Mouse (Mus musculus) frontal cortex, postnatal 10 days (tissue): ENCODE measurements at regions not wholly inside any gene's neighbourhood (a gene's known extent, or its start where the extent isn't known, plus 50 kb on each side); places are given as distances from the start of the nearest gene placed in this dataset.

Source experiments
- DNase-seq, 2 experiments: peaks; one replicate each; pipeline ENCODE4 v3.0.0; 2022; ENCODE audit warnings: low spot score in 2 of 2, mixed read lengths in 1 of 2

DNA sequence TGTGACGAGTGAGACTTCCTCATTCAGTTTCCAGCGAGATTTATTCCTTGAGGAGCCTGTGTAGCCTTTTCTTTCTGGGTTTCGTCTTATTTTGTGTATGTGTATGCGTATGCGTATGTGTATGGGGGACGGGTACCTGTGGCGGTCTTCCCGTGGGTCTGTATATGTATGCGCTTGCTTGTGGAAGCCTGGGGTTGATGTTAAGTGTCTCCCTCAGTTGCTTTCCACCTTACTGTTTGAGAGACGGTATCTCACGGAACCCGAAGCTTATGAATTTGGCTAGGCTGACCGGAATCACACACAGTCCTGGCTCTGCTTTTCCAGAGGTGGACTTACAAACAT, 87.1 kb downstream of the Ankrd50 start:
- DNase-seq, result no peak

DNA sequence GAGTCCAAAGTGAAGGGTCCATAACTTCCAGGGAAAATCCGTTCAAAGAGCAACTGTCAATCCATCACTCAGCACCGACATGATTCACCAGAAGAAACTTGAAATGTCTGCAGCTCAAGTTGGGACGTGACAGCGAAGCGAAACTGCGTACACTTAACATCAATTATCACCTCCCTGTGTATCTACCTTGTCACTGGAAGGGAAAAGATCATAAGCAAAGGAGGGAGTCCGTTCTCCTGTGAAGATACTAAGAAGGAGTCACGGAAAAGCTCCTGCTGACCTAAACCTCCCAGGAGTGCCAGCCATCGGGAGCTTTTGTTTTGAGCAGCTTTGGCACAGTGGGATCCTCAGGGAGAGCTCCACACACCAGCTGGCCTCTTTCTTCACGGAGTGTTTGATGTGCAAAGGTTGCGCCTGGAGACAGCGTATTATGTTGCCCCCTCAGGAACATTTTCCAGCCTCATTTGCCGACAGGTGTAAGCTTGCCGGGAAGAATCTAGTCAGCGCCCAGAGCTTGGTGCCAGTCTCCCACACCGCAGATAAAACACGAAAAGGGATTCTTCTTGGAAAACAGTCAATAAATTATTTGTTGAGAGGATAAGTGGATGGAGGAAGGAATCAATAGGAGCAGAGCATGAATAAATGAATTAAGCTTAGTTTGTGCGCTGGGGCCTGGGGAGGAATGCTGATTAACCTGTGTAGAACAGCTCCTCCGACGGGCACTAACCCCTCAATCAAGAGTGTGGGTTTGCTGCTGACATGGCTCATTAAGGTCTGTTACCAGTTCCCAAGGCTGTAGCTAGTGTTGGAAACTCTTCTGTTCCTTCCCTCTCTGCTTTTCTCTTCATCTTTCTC, 87.7 kb downstream of the Ankrd50 start:
- no peak for DNase-seq

DNA sequence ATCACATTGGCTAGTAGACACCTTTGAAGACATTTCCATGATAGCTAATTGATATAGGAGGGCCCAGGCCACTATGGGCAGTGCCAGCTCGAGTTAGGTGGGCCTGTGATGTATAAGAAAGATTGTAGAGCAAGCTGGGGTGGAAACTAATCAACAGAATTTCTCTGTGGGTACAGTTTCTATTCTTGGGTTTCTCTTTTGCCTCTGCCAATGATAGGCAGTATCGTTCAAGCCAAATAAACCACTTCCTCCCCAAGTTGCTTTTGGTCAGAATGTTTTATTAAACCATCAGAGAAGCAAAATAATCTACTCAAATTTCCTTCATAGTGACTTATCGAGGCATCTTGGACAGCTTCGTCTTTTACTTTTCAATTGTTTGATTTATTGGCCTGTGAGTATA, 90.3 kb downstream of the Ankrd50 start:
- no peak for DNase-seq

DNA sequence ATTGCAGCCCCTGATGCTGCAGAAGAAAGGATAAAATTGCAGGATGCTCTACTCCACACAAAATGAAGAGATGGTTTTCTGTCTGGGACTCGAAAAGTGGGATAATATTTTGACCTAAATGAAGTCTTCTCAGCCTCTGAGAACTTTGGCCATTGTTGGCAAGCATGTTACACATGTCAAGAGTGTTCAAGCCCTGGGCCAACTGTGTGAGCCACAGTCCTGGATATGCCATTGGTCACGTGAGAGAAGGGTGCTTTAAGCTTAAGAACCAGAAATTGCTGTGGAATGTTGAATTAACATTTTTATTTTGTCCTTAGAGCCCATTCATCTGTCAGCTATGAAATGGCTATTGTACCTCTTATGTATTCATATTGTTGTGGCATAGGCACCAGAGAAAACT, 95.0 kb downstream of the Ankrd50 start:
- DNase-seq, result no peak

DNA sequence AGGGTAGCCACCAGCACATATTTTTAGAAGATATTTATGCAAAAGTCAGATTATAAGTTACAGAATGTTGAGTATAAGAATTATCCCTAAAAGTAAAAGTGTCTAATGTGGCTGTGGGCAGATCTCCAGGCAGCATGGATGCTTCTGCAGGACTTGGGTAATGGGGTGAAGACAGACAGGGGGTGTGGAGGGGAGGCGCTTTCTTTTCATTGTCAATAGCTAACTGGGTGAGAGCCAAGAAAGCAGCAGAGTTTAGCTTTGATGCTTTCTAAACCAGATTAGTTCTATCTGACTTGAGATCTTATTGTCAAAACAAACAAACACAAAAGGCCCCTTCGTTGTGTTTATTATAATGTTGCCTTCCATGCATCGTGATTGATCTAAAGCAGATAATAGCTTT, 95.7 kb downstream of the Ankrd50 start:
- DNase-seq, result no peak

DNA sequence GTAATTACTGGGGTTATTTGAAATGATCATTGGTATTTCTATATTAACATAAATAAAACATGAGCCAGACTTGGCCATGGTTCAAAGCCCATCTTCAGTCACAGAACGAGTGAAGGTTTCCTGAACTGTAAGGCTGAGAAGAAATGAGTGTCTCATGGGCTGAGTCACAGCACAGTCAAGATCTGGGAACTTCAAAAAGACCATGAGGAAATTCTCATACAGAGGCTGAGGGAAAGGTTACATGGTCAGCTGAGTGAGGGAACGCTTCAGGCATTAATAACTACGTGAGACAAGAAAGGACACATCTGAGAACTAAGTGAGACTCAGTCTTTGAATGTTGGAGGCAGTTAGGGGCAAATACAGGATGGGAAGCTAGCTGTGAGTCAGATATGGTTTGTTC, 101.9 kb downstream of the Ankrd50 start:
- DNase-seq, result no peak

DNA sequence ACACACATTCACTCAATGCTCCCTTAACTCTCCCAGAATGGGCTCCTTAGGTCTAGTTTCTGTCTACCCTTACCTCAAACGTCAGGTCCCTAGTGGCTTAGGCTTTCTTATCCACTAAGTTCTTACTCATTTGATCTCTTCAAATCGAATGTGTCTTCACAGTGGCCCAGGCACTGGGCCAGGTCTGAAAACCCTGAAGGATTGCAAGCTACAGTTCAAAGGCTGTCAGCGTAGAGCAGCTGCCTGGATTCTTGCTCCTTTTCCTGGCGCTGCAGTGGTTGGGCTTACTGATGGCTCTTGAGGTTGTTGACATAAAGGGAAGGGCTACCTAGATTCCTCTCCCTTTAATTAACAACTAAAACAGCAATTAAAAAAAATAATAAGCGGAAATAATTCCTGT, 103.0 kb downstream of the Ankrd50 start:
- DNase-seq, result no peak

DNA sequence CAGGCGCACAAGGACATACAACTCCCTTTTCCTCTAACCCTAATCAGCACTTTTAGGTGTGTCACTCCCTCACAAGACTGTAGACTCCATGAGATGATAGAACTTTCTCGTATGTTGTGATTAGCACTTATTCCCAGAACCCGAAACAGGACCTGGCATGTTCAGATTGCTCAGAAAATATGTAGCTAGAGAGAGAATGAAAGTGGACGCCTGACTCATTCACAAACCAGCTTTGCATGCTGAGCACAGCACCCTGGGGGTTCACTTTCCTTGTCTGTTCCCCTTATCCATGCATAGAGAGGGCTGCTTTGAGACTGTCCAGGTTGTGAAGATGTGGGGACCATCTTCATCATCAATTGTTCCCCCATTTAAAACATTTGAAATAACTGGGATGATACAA, 111.0 kb downstream of the Ankrd50 start:
- DNase-seq, result no peak

DNA sequence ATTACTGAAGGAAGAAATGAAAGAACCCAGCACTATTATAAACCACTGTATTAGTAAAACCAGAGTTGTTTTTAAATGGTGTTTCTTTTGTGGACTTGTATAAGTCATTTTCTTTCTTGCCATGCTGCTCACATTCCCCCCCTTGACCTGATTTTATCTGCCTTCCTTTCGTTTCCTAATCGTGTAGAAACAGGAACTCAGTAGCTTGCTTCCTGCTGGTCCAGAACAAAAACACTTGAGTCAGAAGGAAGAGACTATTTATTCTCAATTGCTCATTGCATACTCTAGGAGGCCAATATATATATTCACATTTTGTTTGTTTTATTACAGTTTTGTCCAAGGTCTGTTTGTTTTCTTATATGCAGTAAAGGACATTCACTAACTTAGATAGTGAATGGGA, 112.9 kb downstream of the Ankrd50 start:
- no peak for DNase-seq

DNA sequence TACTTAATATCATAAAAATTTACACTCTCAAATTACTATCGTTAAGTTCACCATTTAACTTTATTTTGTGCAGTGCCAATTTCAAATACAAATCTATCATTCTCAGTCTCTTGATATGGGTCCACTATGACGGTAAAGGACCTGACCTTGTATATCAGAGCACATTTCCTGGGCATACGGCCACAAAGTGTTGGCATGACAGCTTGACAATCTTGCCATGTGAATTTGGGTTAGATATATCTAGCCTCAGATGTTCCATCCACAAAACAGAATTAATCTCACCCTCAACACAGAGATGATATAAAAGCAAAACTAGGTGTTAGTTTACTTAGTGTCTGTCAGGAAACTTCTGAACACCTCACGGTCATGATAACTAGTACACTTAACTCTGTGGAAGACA, 120.8 kb downstream of the Ankrd50 start:
- DNase-seq, result no peak

DNA sequence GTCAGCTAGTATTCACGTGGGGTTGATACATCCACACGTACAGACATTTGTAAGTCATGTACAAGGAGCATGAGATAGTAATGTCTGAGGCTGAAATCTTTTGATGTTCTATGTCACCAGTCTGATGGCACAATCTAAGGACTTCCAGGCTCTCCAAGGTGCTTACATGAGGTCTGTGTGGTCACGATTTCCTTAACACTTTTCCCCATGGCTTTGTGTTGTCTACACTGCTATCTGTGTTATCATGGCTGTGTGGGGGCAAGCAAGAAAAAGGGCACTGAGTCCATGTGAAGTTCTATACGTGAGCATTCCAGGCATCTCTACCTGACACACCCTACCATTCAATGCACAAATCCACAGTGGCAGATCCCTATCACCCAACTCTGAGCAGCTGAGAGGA, 123.2 kb downstream of the Ankrd50 start:
- no peak for DNase-seq

DNA sequence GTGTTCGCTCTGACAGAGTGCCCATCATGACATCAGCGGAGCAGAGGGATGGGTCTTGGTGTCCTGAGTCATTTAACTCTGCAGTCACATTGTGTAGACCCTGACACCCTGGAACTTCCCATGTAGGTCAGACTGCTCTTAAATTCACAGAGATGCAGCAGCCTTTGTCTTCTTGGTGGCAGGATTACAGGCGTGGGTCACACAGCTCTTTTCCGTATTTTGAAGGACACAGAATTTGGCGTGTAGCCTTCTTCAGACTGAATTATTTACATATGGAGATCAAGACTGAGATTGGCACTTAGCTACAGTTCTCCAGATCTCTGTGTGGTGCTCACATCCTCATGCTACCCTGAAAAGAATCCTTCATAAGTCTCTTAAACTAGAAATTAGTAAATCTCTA, 123.7 kb downstream of the Ankrd50 start:
- no peak for DNase-seq

DNA sequence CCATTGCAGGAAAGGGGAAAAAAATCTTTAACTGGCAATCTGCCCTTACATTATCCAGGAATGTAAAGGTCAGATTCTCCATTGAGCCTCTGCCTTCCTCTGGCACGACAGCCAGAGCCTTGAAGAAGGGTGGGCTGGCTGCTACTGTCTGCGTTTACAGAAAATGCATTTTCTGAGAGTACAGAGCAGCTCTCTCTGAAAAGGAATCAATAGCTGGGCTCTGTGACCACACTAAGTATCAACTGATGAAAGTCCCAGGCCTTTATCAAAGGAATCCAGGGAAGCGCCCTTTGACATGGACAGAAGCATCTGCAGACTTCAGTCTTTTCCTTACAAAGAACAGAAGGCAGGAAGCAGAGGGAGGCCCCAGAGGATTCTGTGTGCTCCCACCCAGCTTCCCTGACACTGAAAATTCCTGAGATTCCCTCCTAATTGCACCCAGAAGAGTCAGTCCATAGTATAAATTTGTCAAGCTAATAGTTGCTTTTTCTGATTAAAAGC, 124.2 kb downstream of the Ankrd50 start:
- no peak for DNase-seq

DNA sequence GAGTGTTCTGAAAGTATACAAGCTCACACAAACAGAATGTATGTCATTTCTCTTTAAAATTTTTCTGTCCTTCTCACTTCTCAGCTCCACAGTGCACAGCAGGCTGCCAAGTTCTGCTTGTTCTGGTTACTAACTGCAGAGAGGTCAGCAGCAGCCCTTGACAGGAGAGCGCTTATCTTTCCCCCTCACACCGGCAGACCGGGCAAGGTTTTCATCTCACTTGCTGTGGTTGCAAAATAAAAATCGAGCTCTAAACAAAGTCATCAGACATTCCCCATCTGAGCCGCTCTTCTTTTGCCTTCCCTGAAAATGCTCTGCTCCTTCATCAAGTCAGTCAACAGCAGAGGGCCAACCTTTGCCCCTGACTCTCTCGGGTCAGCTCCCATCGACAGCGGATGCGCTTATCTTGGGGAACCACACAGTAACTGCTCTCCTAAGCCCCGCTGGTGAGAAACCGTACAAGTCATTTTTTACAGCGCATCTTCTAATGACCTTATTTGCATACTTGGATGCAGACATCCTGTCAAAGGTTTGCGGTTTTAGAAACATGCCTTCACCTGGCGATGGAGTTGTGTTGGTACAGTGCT, 126.6 kb downstream of the Ankrd50 start:
- DNase-seq, result no peak

DNA sequence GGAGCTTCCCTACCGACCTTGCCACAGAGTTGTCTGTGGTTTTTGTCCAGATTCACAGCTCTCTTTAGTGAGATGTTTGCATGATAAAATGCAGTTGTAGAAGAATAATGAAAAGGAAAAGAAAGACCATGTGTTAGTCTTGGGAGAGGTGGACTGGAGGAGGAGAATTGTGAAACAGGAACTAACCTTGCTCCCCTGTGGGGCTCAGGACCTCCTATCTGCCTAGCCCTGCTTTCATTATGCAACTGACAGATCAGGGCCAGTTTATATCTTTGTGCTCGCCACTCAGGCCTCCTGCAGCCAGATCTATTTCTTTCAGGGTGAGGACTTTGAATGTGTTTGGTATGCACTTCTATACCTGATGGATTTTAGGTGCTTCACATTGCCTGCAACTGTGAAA, 140.4 kb downstream of the Ankrd50 start:
- no peak for DNase-seq

DNA sequence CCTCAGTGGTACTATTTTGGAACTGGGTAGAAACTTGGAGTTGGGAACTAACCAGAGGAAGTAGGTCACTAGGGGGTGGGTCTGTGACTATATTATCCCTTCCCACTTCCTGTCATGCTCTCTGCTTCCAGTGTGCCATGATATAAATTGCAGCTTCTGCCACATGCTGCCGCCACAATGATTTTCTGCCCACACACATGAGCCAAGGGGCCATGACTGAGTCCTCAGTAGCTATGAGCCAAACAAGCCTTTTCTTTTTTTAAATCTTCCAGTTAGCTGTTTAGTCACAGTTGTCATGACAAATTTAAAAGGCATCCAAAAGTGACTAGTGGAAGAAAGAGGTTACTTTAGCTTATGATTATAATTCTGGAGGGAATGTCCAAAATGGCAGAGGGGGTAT, 143.0 kb downstream of the Ankrd50 start:
- no peak for DNase-seq

DNA sequence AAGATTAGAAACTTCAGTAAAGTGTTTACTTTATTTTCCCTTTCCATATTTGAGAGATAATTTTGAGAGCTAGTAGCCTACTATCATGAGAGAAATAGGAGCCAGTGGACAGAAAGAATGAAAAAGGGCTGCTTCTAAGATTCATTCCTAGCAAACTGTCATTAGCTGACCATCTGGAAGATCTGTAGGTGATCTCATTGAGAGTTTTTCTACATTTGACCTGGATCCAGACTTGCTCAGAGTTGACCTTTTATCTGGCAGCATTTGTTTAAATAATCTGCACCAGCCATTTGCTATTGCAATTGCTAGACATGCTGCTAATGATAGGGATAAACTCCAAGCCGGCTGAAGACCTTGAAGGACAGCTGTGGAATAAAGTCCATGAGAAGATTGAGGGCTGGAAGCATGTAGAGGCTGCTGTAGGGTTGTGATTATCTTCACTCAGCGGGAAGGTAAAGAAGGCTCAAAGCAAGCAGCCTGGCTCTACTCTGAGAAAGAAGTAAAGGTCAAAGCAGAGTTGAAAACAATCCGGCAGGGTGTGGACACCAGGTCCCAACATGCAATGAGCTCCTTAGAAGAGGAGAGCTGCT, 151.2 kb downstream of the Ankrd50 start:
- DNase-seq, result no peak

DNA sequence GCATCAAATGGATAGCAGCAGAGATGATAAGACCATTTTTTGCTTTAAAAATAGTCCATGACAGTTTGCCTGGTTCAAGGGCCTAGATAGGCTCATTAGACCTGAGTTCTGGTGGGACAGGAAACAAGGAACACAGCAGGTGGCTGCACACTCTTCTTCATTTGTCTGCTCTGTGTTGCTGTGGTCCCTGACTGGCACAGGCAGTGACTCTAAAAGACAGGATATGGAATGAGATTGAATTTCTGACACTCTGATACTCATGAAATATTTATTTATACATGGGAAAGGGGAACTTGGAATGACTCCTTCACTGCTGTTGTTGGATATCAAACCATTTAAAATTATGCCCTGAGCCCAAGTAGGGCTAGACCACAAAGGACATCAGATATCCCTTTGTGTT, 153.5 kb downstream of the Ankrd50 start:
- no peak for DNase-seq

DNA sequence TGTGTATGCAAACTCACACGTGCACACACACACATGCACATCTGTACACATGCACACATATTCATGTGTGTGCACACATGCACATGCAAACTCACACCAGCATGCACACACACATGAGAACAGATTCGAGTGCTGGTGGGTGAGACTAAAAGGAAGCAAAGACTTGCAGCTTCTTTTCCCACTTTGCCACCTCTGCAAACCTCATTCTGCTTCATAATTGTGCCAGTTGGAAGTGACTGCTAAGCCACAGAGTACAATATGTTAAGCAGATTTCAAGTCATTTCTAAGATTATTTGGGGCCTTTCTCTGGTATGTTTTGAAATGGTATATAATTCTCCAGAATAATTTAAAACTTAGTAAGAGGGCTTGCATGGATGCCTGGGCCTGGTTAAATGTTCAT, 157.4 kb downstream of the Ankrd50 start:
- no peak for DNase-seq

DNA sequence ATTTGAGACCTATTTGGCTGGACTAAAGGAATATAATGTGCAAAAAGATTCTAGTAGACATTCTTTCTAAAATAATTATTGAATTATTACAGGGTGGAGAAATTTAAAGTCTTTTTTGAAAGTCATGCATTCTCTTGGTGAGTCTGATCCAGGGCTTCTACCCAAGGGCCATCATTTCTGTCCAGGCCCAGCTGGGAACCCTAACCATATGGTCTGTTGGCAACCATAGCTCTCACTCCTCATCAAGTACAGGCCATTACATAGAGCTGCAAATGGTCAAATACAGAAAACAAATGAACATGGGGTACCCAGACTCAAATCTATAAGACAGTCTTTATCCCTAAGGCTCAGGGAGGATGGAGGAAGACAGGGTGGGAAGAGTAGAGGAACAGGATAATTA, 158.4 kb downstream of the Ankrd50 start:
- DNase-seq, result no peak

DNA sequence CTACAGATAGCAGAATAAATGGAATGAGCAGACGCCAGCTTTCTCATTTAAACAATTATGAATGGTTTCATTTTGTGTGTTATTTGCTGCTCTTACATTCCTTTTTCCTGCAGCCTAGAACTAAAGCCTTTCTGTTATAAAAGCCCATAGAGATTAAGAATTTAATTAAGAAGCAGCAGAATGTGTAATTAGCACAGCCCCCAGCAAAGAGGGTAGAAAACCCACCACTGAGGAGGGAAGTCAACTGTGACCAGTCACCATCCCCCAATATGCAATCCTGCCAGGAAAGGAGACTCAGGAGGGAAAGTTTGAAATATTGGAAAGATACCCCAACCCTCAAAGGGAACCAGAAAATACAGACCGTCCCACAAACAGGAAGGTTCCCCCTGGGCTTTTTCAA, 160.0 kb downstream of the Ankrd50 start:
- no peak for DNase-seq

DNA sequence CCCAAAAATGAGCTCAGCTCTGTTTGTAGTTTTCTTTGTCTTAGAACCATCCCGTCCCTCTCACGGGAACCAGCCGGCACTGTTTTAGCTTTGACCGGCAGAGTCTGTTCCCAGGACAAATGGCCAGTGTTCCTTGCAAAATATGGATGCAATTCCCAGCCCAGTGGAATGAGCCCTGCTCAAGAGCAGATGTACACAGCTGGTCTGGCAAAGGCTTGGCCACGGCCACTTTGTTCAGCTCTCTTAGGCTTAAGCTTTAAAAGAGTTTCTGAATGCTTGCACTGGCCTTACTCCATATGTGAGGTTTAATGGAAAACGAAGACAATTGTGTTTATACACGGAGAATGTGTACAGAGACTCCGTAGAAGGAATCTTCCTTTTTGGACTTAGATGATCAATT, 162.2 kb downstream of the Ankrd50 start:
- DNase-seq, result no peak

DNA sequence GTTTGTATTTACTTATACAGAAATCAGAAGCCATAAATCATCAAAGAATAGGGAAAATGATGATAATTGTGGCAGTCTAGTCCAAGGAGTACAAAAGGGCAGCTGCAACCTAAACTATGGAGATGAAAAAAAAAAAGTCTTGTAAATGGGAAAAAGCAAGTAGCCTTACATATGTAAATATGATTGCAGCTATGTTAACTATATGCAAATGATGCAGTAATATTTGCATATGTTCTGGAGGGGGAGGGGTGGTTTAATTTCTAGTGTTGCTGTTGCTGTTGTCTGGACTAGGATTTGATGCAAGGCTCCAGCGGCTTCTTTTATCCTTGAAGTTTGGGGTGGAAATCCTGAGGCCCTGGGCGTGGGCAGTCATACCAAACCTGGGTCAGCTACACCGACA, 163.0 kb downstream of the Ankrd50 start:
- no peak for DNase-seq
